Mouse (Mus musculus) subcutaneous adipose tissue, adult 2 months (tissue): ENCODE results near the gene Pms1. TPM values are rescaled to one million over a fixed set of nuclear protein-coding genes. Genes with fewer than 3 reads are reported as not detected.

Experiments used
- polyA plus RNA-seq: library from polyadenylated mRNA; depleted of rRNA; stranded (reverse); fragments of >200 nt; gene quantifications from 2 replicates; pipeline ENCODE4 v1.2.3, GENCODE M21; 2012; ENCODE audit warnings: low replicate concordance; rRNA removed

Pms1 gene
- polyA plus RNA-seq = 0.32 and 1.1 TPM in 2 replicates

GRCm38 (mm10) chr1:53296581-53297383 is at the start of gene Pms1, which contains the start of the genes Ormdl1 and Gm28778:
Pms1 (minus strand) TSS chr1:53297018.
Ormdl1 (plus strand) TSS chr1:53297095.
Gm28778 (plus strand) TSS chr1:53297111.

GRCm38 (mm10) chr1:53312989-53313967 is 16.5 kb upstream of the Pms1 start, which contains the start of gene Osgepl1:
Osgepl1 (plus strand) TSS chr1:53313624.

GRCm38 (mm10) chr1:53187536-53187935 is 109.3 kb downstream of the Pms1 start, which contains the start of gene 1700019A02Rik:
1700019A02Rik (minus strand) TSS chr1:53187636.

Other genes with a start within 250 kb of the Pms1 start
- 0.04 and 0.21 TPM in 2 replicates for gene Mstn, start 235.4 kb downstream of the Pms1 start, polyA plus RNA-seq
- not detected in 2 replicates for gene 1700019A02Rik, start 109.4 kb downstream of the Pms1 start, polyA plus RNA-seq
- 5.3 and 6.8 TPM in 2 replicates for gene Ormdl1, start 77 bp upstream of the Pms1 start, polyA plus RNA-seq
- 5.8 and 15.5 TPM in 2 replicates for gene Gm28778, start 93 bp upstream of the Pms1 start, polyA plus RNA-seq
- 7.0 and 9.3 TPM in 2 replicates for gene Osgepl1, start 16.6 kb upstream of the Pms1 start, polyA plus RNA-seq
- gene Asdurf, start 55.6 kb upstream of the Pms1 start, polyA plus RNA-seq = not detected in 2 replicates
- gene Gm28551, start 55.6 kb upstream of the Pms1 start, polyA plus RNA-seq = not detected in 2 replicates
- gene Asnsd1, start 55.7 kb upstream of the Pms1 start, polyA plus RNA-seq = 9.9 and 10.7 TPM in 2 replicates